Mouse (Mus musculus) heart, embryonic 10.5 days (tissue): ENCODE results near the gene Psmg4. TPM values are rescaled to one million over a fixed set of nuclear protein-coding genes. Genes with fewer than 3 reads are reported as not detected.

Source experiments
- DNase-seq: peaks from one replicate; pipeline ENCODE4 v3.0.0-alpha.2; 2017; ENCODE audit warnings: low spot score
- H3K27ac ChIP-seq: fragments of 300-500 bp; sonication (generic); 2 replicates; pipeline ENCODE4 v1.5.1; 2016; ENCODE audit warnings: mild to moderate bottlenecking
- H3K27me3 ChIP-seq: fragments of 300-500 bp; sonication (generic); 2 replicates; pipeline ENCODE4 v1.6.1; 2016; ENCODE audit warnings: mild to moderate bottlenecking; ENCODE audit not compliant: poor library complexity, insufficient read depth, severe bottlenecking
- H3K36me3 ChIP-seq: fragments of 300-500 bp; sonication (generic); 2 replicates; pipeline ENCODE4 v1.6.1; 2016; ENCODE audit warnings: mild to moderate bottlenecking, moderate library complexity
- H3K4me1 ChIP-seq: fragments of 300-500 bp; sonication (generic); 2 replicates; pipeline ENCODE4 v1.6.1; 2016; ENCODE audit warnings: mild to moderate bottlenecking
- H3K4me3 ChIP-seq: fragments of 300-500 bp; sonication (generic); 2 replicates; pipeline ENCODE4 v1.5.1; 2016; ENCODE audit warnings: mild to moderate bottlenecking, moderate library complexity
- H3K9me3 ChIP-seq: fragments of 300-500 bp; sonication (generic); 2 replicates; pipeline ENCODE4 v1.6.1; 2016; ENCODE audit warnings: mild to moderate bottlenecking, moderate library complexity
- WGBS: fragments of 180-500 bp; shearing (Covaris S2); methylation state at CpG from one replicate; pipeline ENCODE4 v1.1.7; 2016; 5-methylcytosine and 5-hydroxymethylcytosine counted together
- polyA plus RNA-seq: library from polyadenylated mRNA; unstranded; fragments of >200 nt; fragmentation: Nextera tagmentation; extraction: Ambion mirVana; gene quantifications from 2 replicates; pipeline ENCODE4 v1.2.1, GENCODE M21; 2016

Gene Psmg4
- polyA plus RNA-seq, 1 experiment from 2014 or later: 70.3 TPM

- no peaks in the 10 kb centered on the region; the same call in 1 of the 2 replicates for H3K4me1 ChIP-seq
- H3K27me3 ChIP-seq: no peaks in the 10 kb centered on the region
- no peaks in the 10 kb centered on the region for H3K9me3 ChIP-seq
- H3K27ac ChIP-seq: no peak overlapping the region
- no peak overlapping the region for H3K4me3 ChIP-seq
- WGBS: 85% methylated on average over 5 of the region's 5 CpGs
- DNase-seq: no peak
- H3K36me3 ChIP-seq: peaks cover 28% of the 10 kb centered on the region
These were observed 18.9 kb downstream of the Psmg4 start for GRCm38 (mm10) chr13:34181624-34182023.

GRCm38 (mm10) chr13:34185371-34185770 is 22.6 kb downstream of the Psmg4 start:
- H3K9me3 ChIP-seq: no peaks in the 10 kb centered on the region
- no peaks in the 10 kb centered on the region for H3K27me3 ChIP-seq
- no peak overlapping the region for H3K4me3 ChIP-seq
- no peaks in the 10 kb centered on the region for H3K4me1 ChIP-seq
- no peak overlapping the region for H3K27ac ChIP-seq
- H3K36me3 ChIP-seq: peaks cover 25% of the 10 kb centered on the region
- WGBS: 84% methylated on average over 2 of the region's 2 CpGs
- DNase-seq: no peak

- peak; percentile 79 for DNase-seq
- no peaks in the 10 kb centered on the region for H3K9me3 ChIP-seq
- H3K27ac ChIP-seq: no peak overlapping the region
- no peaks in the 10 kb centered on the region for H3K27me3 ChIP-seq
- H3K4me3 ChIP-seq: no peak overlapping the region
- peaks cover 12% of the 10 kb centered on the region for H3K36me3 ChIP-seq
- 19% methylated on average over 5 of the region's 5 CpGs for WGBS
- peaks cover 5% of the 10 kb centered on the region for H3K4me1 ChIP-seq
These were observed 24.8 kb downstream of the Psmg4 start for GRCm38 (mm10) chr13:34187571-34187970.

GRCm38 (mm10) chr13:34192414-34193191 is 29.8 kb downstream of the Psmg4 start:
- Histone ChIP-seq H3K4me3 (no peak overlapping the region), H3K27ac (no peak overlapping the region), H3K36me3 (peaks cover 20% of the 10 kb centered on the region), H3K9me3 (no peaks in the 10 kb centered on the region), H3K27me3 (no peaks in the 10 kb centered on the region), H3K4me1 (peaks cover 17% of the 10 kb centered on the region)
- WGBS: 66% methylated on average over 8 of the region's 8 CpGs
- peak; percentile 77 for DNase-seq

- peaks cover 21% of the 10 kb centered on the region for H3K36me3 ChIP-seq
- H3K4me1 ChIP-seq: peaks cover 17% of the 10 kb centered on the region
- no peak overlapping the region for H3K27ac ChIP-seq
- WGBS: 74% methylated on average over 8 of the region's 8 CpGs
- DNase-seq: no peak
- no peaks in the 10 kb centered on the region for H3K27me3 ChIP-seq
- no peak overlapping the region for H3K4me3 ChIP-seq
- H3K9me3 ChIP-seq: no peaks in the 10 kb centered on the region
These were observed 30.6 kb downstream of the Psmg4 start for GRCm38 (mm10) chr13:34193384-34193783.

- Histone ChIP-seq H3K9me3 (no peaks in the 10 kb centered on the region), H3K36me3 (peaks cover 21% of the 10 kb centered on the region), H3K4me1 (peaks cover 17% of the 10 kb centered on the region), H3K27ac (no peak overlapping the region), H3K4me3 (no peak overlapping the region), H3K27me3 (no peaks in the 10 kb centered on the region)
- no peak for DNase-seq
- 94% methylated on average over 1 of the region's 1 CpGs for WGBS
These were observed 32.9 kb downstream of the Psmg4 start for GRCm38 (mm10) chr13:34195676-34196075.

GRCm38 (mm10) chr13:34205216-34205615 is 42.5 kb downstream of the Psmg4 start:
- Histone ChIP-seq H3K36me3 (no peaks in the 10 kb centered on the region), H3K4me1 (no peaks in the 10 kb centered on the region), H3K9me3 (no peaks in the 10 kb centered on the region), H3K27ac (no peak overlapping the region), H3K4me3 (no peak overlapping the region), H3K27me3 (no peaks in the 10 kb centered on the region)
- WGBS: 87% methylated on average over 3 of the region's 3 CpGs
- no peak for DNase-seq

- Histone ChIP-seq H3K27me3 (no peaks in the 10 kb centered on the region), H3K9me3 (no peaks in the 10 kb centered on the region), H3K4me3 (no peak overlapping the region), H3K4me1 (no peaks in the 10 kb centered on the region), H3K36me3 (no peaks in the 10 kb centered on the region), H3K27ac (no peak overlapping the region)
- DNase-seq: no peak
- WGBS: 82% methylated on average over 6 of the region's 6 CpGs
These were observed 45.1 kb downstream of the Psmg4 start for GRCm38 (mm10) chr13:34207714-34208470.

GRCm38 (mm10) chr13:34211261-34211775 is 48.6 kb downstream of the Psmg4 start:
- Histone ChIP-seq H3K4me3 (no peak overlapping the region), H3K4me1 (no peaks in the 10 kb centered on the region), H3K36me3 (no peaks in the 10 kb centered on the region), H3K9me3 (no peaks in the 10 kb centered on the region), H3K27ac (no peak overlapping the region), H3K27me3 (no peaks in the 10 kb centered on the region)
- no peak for DNase-seq
- WGBS: 65% methylated on average over 4 of the region's 4 CpGs

GRCm38 (mm10) chr13:34212735-34213212 is 50.0 kb downstream of the Psmg4 start:
- Histone ChIP-seq H3K4me1 (no peaks in the 10 kb centered on the region), H3K27ac (no peak overlapping the region), H3K9me3 (no peaks in the 10 kb centered on the region), H3K4me3 (no peak overlapping the region), H3K36me3 (no peaks in the 10 kb centered on the region), H3K27me3 (no peaks in the 10 kb centered on the region)
- DNase-seq: no peak
- 68% methylated on average over 10 of the region's 10 CpGs for WGBS

GRCm38 (mm10) chr13:34214855-34215254 is 52.1 kb downstream of the Psmg4 start:
- no peak for DNase-seq
- 0 out of 2 replicates have a peak, but pooled peaks cover 4% of the 10 kb centered on the region for H3K36me3 ChIP-seq
- WGBS: 89% methylated on average over 3 of the region's 3 CpGs
- H3K4me3 ChIP-seq: no peak overlapping the region
- no peak overlapping the region for H3K27ac ChIP-seq
- no peaks in the 10 kb centered on the region for H3K27me3 ChIP-seq
- H3K9me3 ChIP-seq: no peaks in the 10 kb centered on the region
- H3K4me1 ChIP-seq: peaks cover 4% of the 10 kb centered on the region

- WGBS: 89% methylated on average over 3 of the region's 3 CpGs
These were observed 56.0 kb downstream of the Psmg4 start for GRCm38 (mm10) chr13:34218776-34219175.

GRCm38 (mm10) chr13:34219728-34220127 is 57.0 kb downstream of the Psmg4 start:
- DNase-seq: no peak
- WGBS: 30% methylated on average over 3 of the region's 3 CpGs
- H3K27me3 ChIP-seq: no peaks in the 10 kb centered on the region
- H3K9me3 ChIP-seq: no peaks in the 10 kb centered on the region
- 0 out of 2 replicates have a peak, but pooled peaks cover 10% of the 10 kb centered on the region for H3K36me3 ChIP-seq
- H3K4me1 ChIP-seq: peaks cover 8% of the 10 kb centered on the region
- H3K27ac ChIP-seq: no peak overlapping the region
- H3K4me3 ChIP-seq: no peak overlapping the region

More at GRCm38 (mm10) chr13:34218776-34219175, 56.0 kb downstream of the Psmg4 start:
- Histone ChIP-seq H3K36me3 (0 out of 2 replicates have a peak, but pooled peaks cover 10% of the 10 kb centered on the region), H3K4me1 (peaks cover 8% of the 10 kb centered on the region), H3K27me3 (no peaks in the 10 kb centered on the region), H3K4me3 (no peak overlapping the region), H3K9me3 (no peaks in the 10 kb centered on the region), H3K27ac (no peak overlapping the region)
- no peak for DNase-seq
